Mouse (Mus musculus): ENCODE measurements at regions not wholly inside any gene's neighbourhood (a gene's known extent, or its start where the extent isn't known, plus 50 kb on each side); places are given as distances from the start of the nearest gene placed in this dataset.

- Histone ChIP-seq H3K4me3 (ENCODE audit: insufficient read depth, low read depth, low read length) (no peak overlapping the region), H3K36me3 (ENCODE audit: control insufficient read depth, insufficient read depth, low read length) (no peaks in the 10 kb centered on the region), H3K27ac (ENCODE audit: insufficient read depth, low read depth, low read length) (no peak overlapping the region), H3K4me1 (ENCODE audit: control insufficient read depth, insufficient read depth, low read length) (no peaks in the 10 kb centered on the region), H3K27me3 (replicated peaks; ENCODE audit: control insufficient read depth, insufficient read depth, low read length) (no peaks in the 10 kb centered on the region)
- TF ChIP-seq POLR2A (IDR thresholded peaks at IDR 0.05; ENCODE audit: low read depth, low read length) (no peak), CTCF (conservative IDR thresholded peaks at IDR 0.05; ENCODE audit: insufficient read depth, insufficient read length, low read depth, low read length) (no peak)
- 50% methylated on average over 11 of the region's 11 CpGs for whole genome bisulfite sequencing
- DNase-seq: no peak
These were observed 304.3 kb upstream of the Sox11 start for GRCm38 (mm10) chr12:27646497-27647307.

GRCm38 (mm10) chr12:27619616-27620015 lies 277.2 kb upstream of the Sox11 start:
- H3K4me3 ChIP-seq (ENCODE audit: insufficient read depth, low read depth, low read length): no peak overlapping the region
- 70% methylated on average over 5 of the region's 5 CpGs for WGBS
- no peaks in the 10 kb centered on the region for H3K27me3 ChIP-seq (replicated peaks; ENCODE audit: control insufficient read depth, insufficient read depth, low read length)
- DNase-seq: peak; percentile 17
- H3K36me3 ChIP-seq (ENCODE audit: control insufficient read depth, insufficient read depth, low read length): no peaks in the 10 kb centered on the region
- TF ChIP-seq CTCF (conservative IDR thresholded peaks at IDR 0.05; ENCODE audit: insufficient read depth, insufficient read length, low read depth, low read length): no peak
- no peak for TF ChIP-seq POLR2A (IDR thresholded peaks at IDR 0.05; ENCODE audit: low read depth, low read length)
- no peak overlapping the region for H3K27ac ChIP-seq (ENCODE audit: insufficient read depth, low read depth, low read length)
- no peaks in the 10 kb centered on the region for H3K4me1 ChIP-seq (ENCODE audit: control insufficient read depth, insufficient read depth, low read length)

GRCm38 (mm10) chr12:27604061-27604679 lies 261.8 kb upstream of the Sox11 start:
- no peak for TF ChIP-seq CTCF (conservative IDR thresholded peaks at IDR 0.05; ENCODE audit: insufficient read depth, insufficient read length, low read depth, low read length)
- no peak for TF ChIP-seq POLR2A (IDR thresholded peaks at IDR 0.05; ENCODE audit: low read depth, low read length)
- Histone ChIP-seq H3K4me3 (ENCODE audit: insufficient read depth, low read depth, low read length) (no peak overlapping the region), H3K4me1 (ENCODE audit: control insufficient read depth, insufficient read depth, low read length) (no peaks in the 10 kb centered on the region), H3K36me3 (ENCODE audit: control insufficient read depth, insufficient read depth, low read length) (no peaks in the 10 kb centered on the region), H3K27ac (ENCODE audit: insufficient read depth, low read depth, low read length) (no peak overlapping the region), H3K27me3 (replicated peaks; ENCODE audit: control insufficient read depth, insufficient read depth, low read length) (no peaks in the 10 kb centered on the region)
- 54% methylated on average over 1 of the region's 1 CpGs for WGBS
- DNase-seq: peak; percentile 1

GRCm38 (mm10) chr12:27599149-27599548 lies 256.8 kb upstream of the Sox11 start:
- Histone ChIP-seq H3K4me3 (ENCODE audit: insufficient read depth, low read depth, low read length) (no peak overlapping the region), H3K27me3 (replicated peaks; ENCODE audit: control insufficient read depth, insufficient read depth, low read length) (no peaks in the 10 kb centered on the region), H3K36me3 (ENCODE audit: control insufficient read depth, insufficient read depth, low read length) (no peaks in the 10 kb centered on the region), H3K4me1 (ENCODE audit: control insufficient read depth, insufficient read depth, low read length) (no peaks in the 10 kb centered on the region), H3K27ac (ENCODE audit: insufficient read depth, low read depth, low read length) (no peak overlapping the region)
- WGBS: 27% methylated on average over 8 of the region's 8 CpGs
- peak; percentile 52 for DNase-seq
- no peak for TF ChIP-seq POLR2A (IDR thresholded peaks at IDR 0.05; ENCODE audit: low read depth, low read length)
- TF ChIP-seq CTCF (conservative IDR thresholded peaks at IDR 0.05; ENCODE audit: insufficient read depth, insufficient read length, low read depth, low read length): peak; percentile 80

GRCm38 (mm10) chr12:27597878-27598277 lies 255.5 kb upstream of the Sox11 start:
- WGBS: 84% methylated on average over 7 of the region's 7 CpGs
- TF ChIP-seq CTCF (conservative IDR thresholded peaks at IDR 0.05; ENCODE audit: insufficient read depth, insufficient read length, low read depth, low read length) (no peak), POLR2A (IDR thresholded peaks at IDR 0.05; ENCODE audit: low read depth, low read length) (no peak)
- DNase-seq: no peak

GRCm38 (mm10) chr12:27597322-27597721 lies 254.9 kb upstream of the Sox11 start:
- 70% methylated on average over 3 of the region's 3 CpGs for WGBS
- Histone ChIP-seq H3K4me1 (ENCODE audit: control insufficient read depth, insufficient read depth, low read length) (no peaks in the 10 kb centered on the region), H3K36me3 (ENCODE audit: control insufficient read depth, insufficient read depth, low read length) (no peaks in the 10 kb centered on the region), H3K27me3 (replicated peaks; ENCODE audit: control insufficient read depth, insufficient read depth, low read length) (no peaks in the 10 kb centered on the region), H3K27ac (ENCODE audit: insufficient read depth, low read depth, low read length) (no peak overlapping the region), H3K4me3 (ENCODE audit: insufficient read depth, low read depth, low read length) (no peak overlapping the region)
- no peak for TF ChIP-seq CTCF (conservative IDR thresholded peaks at IDR 0.05; ENCODE audit: insufficient read depth, insufficient read length, low read depth, low read length)
- no peak for TF ChIP-seq POLR2A (IDR thresholded peaks at IDR 0.05; ENCODE audit: low read depth, low read length)
- no peak for DNase-seq

More at GRCm38 (mm10) chr12:27597878-27598277, 255.5 kb upstream of the Sox11 start:
- Histone ChIP-seq H3K27ac (ENCODE audit: insufficient read depth, low read depth, low read length) (no peak overlapping the region), H3K36me3 (ENCODE audit: control insufficient read depth, insufficient read depth, low read length) (no peaks in the 10 kb centered on the region), H3K4me1 (ENCODE audit: control insufficient read depth, insufficient read depth, low read length) (no peaks in the 10 kb centered on the region), H3K4me3 (ENCODE audit: insufficient read depth, low read depth, low read length) (no peak overlapping the region), H3K27me3 (replicated peaks; ENCODE audit: control insufficient read depth, insufficient read depth, low read length) (no peaks in the 10 kb centered on the region)

- H3K4me3 ChIP-seq (ENCODE audit: insufficient read depth, low read depth, low read length): no peak overlapping the region
- no peaks in the 10 kb centered on the region for H3K27me3 ChIP-seq (replicated peaks; ENCODE audit: control insufficient read depth, insufficient read depth, low read length)
- TF ChIP-seq POLR2A (IDR thresholded peaks at IDR 0.05; ENCODE audit: low read depth, low read length) (no peak), CTCF (conservative IDR thresholded peaks at IDR 0.05; ENCODE audit: insufficient read depth, insufficient read length, low read depth, low read length) (no peak)
- H3K27ac ChIP-seq (ENCODE audit: insufficient read depth, low read depth, low read length): no peak overlapping the region
- no peaks in the 10 kb centered on the region for H3K4me1 ChIP-seq (ENCODE audit: control insufficient read depth, insufficient read depth, low read length)
- no peaks in the 10 kb centered on the region for H3K36me3 ChIP-seq (ENCODE audit: control insufficient read depth, insufficient read depth, low read length)
- WGBS: 89% methylated on average over 2 of the region's 2 CpGs
- DNase-seq: no peak
These were observed 253.2 kb upstream of the Sox11 start for GRCm38 (mm10) chr12:27595576-27595975.
